10 mouse cellular contexts compared by ENCODE assay signal in the genomic region with DNA sequence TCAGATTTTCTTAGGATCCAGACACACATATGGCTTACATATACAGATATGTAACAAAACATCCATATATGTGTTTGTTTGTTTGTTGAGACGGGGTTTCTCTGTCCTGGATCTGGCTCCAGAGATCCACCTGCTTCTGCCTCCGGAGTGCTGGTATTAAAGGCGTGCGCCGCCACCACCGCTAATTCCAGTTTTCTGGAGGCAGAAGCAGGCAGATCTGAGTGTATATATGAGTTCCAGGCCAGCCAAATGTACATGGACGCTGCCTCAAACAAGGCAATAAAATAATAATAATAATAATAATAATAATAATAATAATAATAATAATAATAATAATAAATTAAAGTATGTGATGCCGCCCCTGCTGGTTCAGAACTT. TPM values are rescaled to one million over a fixed set of nuclear protein-coding genes. Genes with fewer than 3 reads are reported as not detected.
DNase-seq lines count a peak whose midpoint lies in the region; ATAC-seq and TF ChIP-seq lines count a peak whose summit lies in the region.
"Had no signal": no experiment of that assay in that cellular context is flagged by ENCODE, and none has a peak within 500 bp of the region (broad histone marks: within the 10 kb centered on the region; RNA-seq: fewer than 3 reads in every experiment).

No protein-coding gene starts in this region.

- ATAC-seq in hindbrain, embryonic 11.5 days (ENCODE audit: low FRiP score) = peak; percentile 43; the same call in 1 of the 2 replicates
- ATAC-seq in G1E (ENCODE audit: extremely low read depth, insufficient number of reproducible peaks, low FRiP score, poor library complexity, severe bottlenecking) = no peak
- peak; percentile 62; the same call in 1 of the 2 replicates for ATAC-seq in forebrain, embryonic 13.5 days
- no peak for ATAC-seq in liver, embryonic 15.5 days (ENCODE audit: insufficient read depth)

- H3K4me1 ChIP-seq in hindbrain, embryonic 11.5 days (replicated peaks; ENCODE audit: control insufficient read depth, insufficient read depth, low read length) = peaks cover 3% of the 10 kb centered on the region; the same call in 1 of the 2 replicates
- peaks cover 11% of the 10 kb centered on the region for H3K4me1 ChIP-seq in hindbrain, embryonic 10.5 days (replicated peaks)
- peaks cover 16% of the 10 kb centered on the region for H3K4me1 ChIP-seq in G1E (ENCODE audit: insufficient read depth, low read depth, low read length)
- H3K4me1 ChIP-seq in forebrain, embryonic 13.5 days = peaks cover 22% of the 10 kb centered on the region
- peaks cover 9% of the 10 kb centered on the region for H3K4me1 ChIP-seq in liver, embryonic 15.5 days (replicated peaks)

- no peak for DNase-seq in hindbrain, embryonic 11.5 days (ENCODE audit: low spot score)
- no peak for DNase-seq in hindbrain, embryonic 10.5 days (ENCODE audit: low spot score)
- DNase-seq in G1E (ENCODE audit: low spot score) = no peak
- DNase-seq in layer of hippocampus, adult 9-11 months = no peak
- no peak for DNase-seq in right cerebral cortex, postnatal 14 days
- DNase-seq in left cerebral cortex, postnatal 10 days (ENCODE audit: extremely low spot score in 1 of 2, low spot score in 2 of 2) = no peak

- H3K36me3 ChIP-seq in hindbrain, embryonic 11.5 days (ENCODE audit: control insufficient read depth, insufficient read depth, low read length) = 0 out of 2 replicates have a peak, but pooled peaks cover 2% of the 10 kb centered on the region
- peaks cover 17% of the 10 kb centered on the region for H3K36me3 ChIP-seq in hindbrain, embryonic 10.5 days
- H3K36me3 ChIP-seq in G1E (replicated peaks) = peaks cover 22% of the 10 kb centered on the region
- peaks cover 29% of the 10 kb centered on the region for H3K36me3 ChIP-seq in forebrain, embryonic 13.5 days (ENCODE audit: poor library complexity, severe bottlenecking)
- H3K36me3 ChIP-seq in liver, embryonic 15.5 days (replicated peaks) = no peaks in the 10 kb centered on the region

- no peak overlapping the region for H3K4me3 ChIP-seq in hindbrain, embryonic 11.5 days (ENCODE audit: low read depth, low read length)
- no peak overlapping the region for H3K4me3 ChIP-seq in hindbrain, embryonic 10.5 days
- H3K4me3 ChIP-seq in G1E (ENCODE audit: low read depth, low read length) = peak overlapping the region; percentile 81; the same call in 1 of the 2 replicates
- no peak overlapping the region for H3K4me3 ChIP-seq in forebrain, embryonic 13.5 days
- no peak overlapping the region for H3K4me3 ChIP-seq in liver, embryonic 15.5 days (replicated peaks)

- WGBS in hindbrain, embryonic 11.5 days = 63% methylated on average over 8 of the region's 8 CpGs
- WGBS in hindbrain, embryonic 10.5 days = 61% methylated on average over 8 of the region's 8 CpGs
- WGBS in forebrain, embryonic 13.5 days = 70% methylated on average over 8 of the region's 8 CpGs
- 59% methylated on average over 8 of the region's 8 CpGs for WGBS in liver, embryonic 15.5 days (ENCODE audit: insufficient replicate concordance)

- H3K9me3 ChIP-seq in hindbrain, embryonic 11.5 days (ENCODE audit: control insufficient read depth, low read length) = no peaks in the 10 kb centered on the region
- H3K9me3 ChIP-seq in hindbrain, embryonic 10.5 days = no peaks in the 10 kb centered on the region
- H3K9me3 ChIP-seq in G1E (replicated peaks) = no peaks in the 10 kb centered on the region
- H3K9me3 ChIP-seq in forebrain, embryonic 13.5 days (replicated peaks) = no peaks in the 10 kb centered on the region
- H3K9me3 ChIP-seq in liver, embryonic 15.5 days (replicated peaks) = no peaks in the 10 kb centered on the region
- H3K9me3 ChIP-seq: heart, embryonic 13.5 days; kidney, embryonic 15.5 days had no signal

- no peaks in the 10 kb centered on the region for H3K27me3 ChIP-seq in hindbrain, embryonic 11.5 days (ENCODE audit: control insufficient read depth, insufficient read depth, low read length)
- H3K27me3 ChIP-seq in hindbrain, embryonic 10.5 days (ENCODE audit: insufficient read depth, poor library complexity, severe bottlenecking) = no peaks in the 10 kb centered on the region
- H3K27me3 ChIP-seq in G1E (ENCODE audit: insufficient read depth, low read length) = peaks cover 5% of the 10 kb centered on the region
- H3K27me3 ChIP-seq in forebrain, embryonic 13.5 days = no peaks in the 10 kb centered on the region
- H3K27me3 ChIP-seq in liver, embryonic 15.5 days = 0 out of 2 replicates have a peak, but pooled peaks cover 5% of the 10 kb centered on the region
- H3K27me3 ChIP-seq: heart, embryonic 13.5 days; kidney, embryonic 15.5 days had no signal

- no peak overlapping the region for H3K9ac ChIP-seq in hindbrain, embryonic 11.5 days (ENCODE audit: low read depth, low read length)
- H3K9ac ChIP-seq in forebrain, embryonic 13.5 days = no peak overlapping the region
- no peak overlapping the region for H3K9ac ChIP-seq in liver, embryonic 15.5 days

- no peak overlapping the region for H3K27ac ChIP-seq in hindbrain, embryonic 11.5 days (ENCODE audit: low read depth, low read length)
- H3K27ac ChIP-seq in hindbrain, embryonic 10.5 days = no peak overlapping the region
- no peak overlapping the region for H3K27ac ChIP-seq in forebrain, embryonic 13.5 days
- H3K27ac ChIP-seq in liver, embryonic 15.5 days (replicated peaks) = no peak overlapping the region

- TF ChIP-seq CTCF in G1E (IDR thresholded peaks at IDR 0.05; ENCODE audit: low read depth, low read length) = no peak

- H3K4me2 ChIP-seq in hindbrain, embryonic 11.5 days (replicated peaks; ENCODE audit: low read depth, low read length) = no peak overlapping the region
- H3K4me2 ChIP-seq in forebrain, embryonic 13.5 days = no peak overlapping the region
- 0 out of 2 replicates have a peak overlapping the region, but pooled peaks have one; percentile 96 for H3K4me2 ChIP-seq in liver, embryonic 15.5 days

- intact Hi-C loops in left cerebral cortex, postnatal 10 days (cut with DNase I) = no loop called here

RNA-seq across cellular contexts. Expression of a gene that starts 0.3 kb away (rescaled TPM):
- polyA plus RNA-seq in hindbrain, embryonic 11.5 days (2014; fragmentation: Nextera tagmentation; extraction: Ambion mirVana) = 17.4 and 19.0 TPM in 2 replicates
- 11.8 and 14.3 TPM in 2 replicates for polyA plus RNA-seq in hindbrain, embryonic 10.5 days (2016; fragmentation: Nextera tagmentation; extraction: Ambion mirVana)
- 7.3 and 8.9 TPM in 2 replicates for total RNA-seq in G1E (2014; fragmentation: Nextera tagmentation)
- total RNA-seq in G1E (2017) = 5.4 and 6.3 TPM in 2 replicates
- 17.6 and 20.9 TPM in 2 replicates for polyA plus RNA-seq in G1E (2012)
- polyA plus RNA-seq in forebrain, embryonic 13.5 days (2015; fragmentation: Nextera tagmentation; extraction: Ambion mirVana) = 30.3 and 31.4 TPM in 2 replicates
- 1.7 and 1.8 TPM in 2 replicates for polyA plus RNA-seq in liver, embryonic 15.5 days (2015; fragmentation: Nextera tagmentation; extraction: Ambion mirVana)
- total RNA-seq in left cerebral cortex, postnatal 10 days (2021) = 10 to 100 TPM; 41.8 to 44.2 TPM

RNA-seq across cellular contexts. Expression of a gene that starts 9.5 kb away (rescaled TPM):
- 7.2 and 12.7 TPM in 2 replicates for polyA plus RNA-seq in hindbrain, embryonic 11.5 days (2014; fragmentation: Nextera tagmentation; extraction: Ambion mirVana)
- polyA plus RNA-seq in hindbrain, embryonic 10.5 days (2016; fragmentation: Nextera tagmentation; extraction: Ambion mirVana) = 2.1 TPM in 2 replicates
- total RNA-seq in G1E (2014; fragmentation: Nextera tagmentation) (18.0 and 23.5 TPM in 2 replicates), G1E (2017) (23.5 and 25.1 TPM in 2 replicates)
- polyA plus RNA-seq in G1E (2012) = 51.7 and 73.7 TPM in 2 replicates
- polyA plus RNA-seq in forebrain, embryonic 13.5 days (2015; fragmentation: Nextera tagmentation; extraction: Ambion mirVana) = 3.3 TPM in 2 replicates
- polyA plus RNA-seq in liver, embryonic 15.5 days (2015; fragmentation: Nextera tagmentation; extraction: Ambion mirVana) = 0.52 and 0.75 TPM in 2 replicates
- 10 to 100 TPM; 73.5 to 79.5 TPM for total RNA-seq in left cerebral cortex, postnatal 10 days (2021)

RNA-seq across cellular contexts. Expression of a gene that starts 13.8 kb away (rescaled TPM):
- 0.46 and 0.52 TPM in 2 replicates for polyA plus RNA-seq in hindbrain, embryonic 11.5 days (2014; fragmentation: Nextera tagmentation; extraction: Ambion mirVana)
- 0.58 and 0.80 TPM in 2 replicates for polyA plus RNA-seq in hindbrain, embryonic 10.5 days (2016; fragmentation: Nextera tagmentation; extraction: Ambion mirVana)
- total RNA-seq in G1E (2014; fragmentation: Nextera tagmentation) (not detected in 2 replicates), G1E (2017) (0.12 TPM in 1 of 2 replicates, not detected in the other)
- not detected in 2 replicates for polyA plus RNA-seq in G1E (2012)
- 0.33 and 0.39 TPM in 2 replicates for polyA plus RNA-seq in forebrain, embryonic 13.5 days (2015; fragmentation: Nextera tagmentation; extraction: Ambion mirVana)
- 0.07 TPM in 1 of 2 replicates, not detected in the other for polyA plus RNA-seq in liver, embryonic 15.5 days (2015; fragmentation: Nextera tagmentation; extraction: Ambion mirVana)
- total RNA-seq in left cerebral cortex, postnatal 10 days (2021) = 1 to 10 TPM; 2.9 to 4.5 TPM
- polyA plus RNA-seq: heart, embryonic 13.5 days had no signal

RNA-seq across cellular contexts. Expression of a gene that starts 24.8 kb away (rescaled TPM):
- polyA plus RNA-seq in hindbrain, embryonic 11.5 days (2014; fragmentation: Nextera tagmentation; extraction: Ambion mirVana) = 77.4 and 86.1 TPM in 2 replicates
- polyA plus RNA-seq in hindbrain, embryonic 10.5 days (2016; fragmentation: Nextera tagmentation; extraction: Ambion mirVana) = 50.2 and 88.5 TPM in 2 replicates
- 1.2 TPM in 1 of 2 replicates, not detected in the other for total RNA-seq in G1E (2014; fragmentation: Nextera tagmentation)
- total RNA-seq in G1E (2017) = 0.49 TPM in 1 of 2 replicates, not detected in the other
- polyA plus RNA-seq in G1E (2012) = 0.23 and 0.25 TPM in 2 replicates
- polyA plus RNA-seq in forebrain, embryonic 13.5 days (2015; fragmentation: Nextera tagmentation; extraction: Ambion mirVana) = 20.3 and 22.2 TPM in 2 replicates
- polyA plus RNA-seq in liver, embryonic 15.5 days (2015; fragmentation: Nextera tagmentation; extraction: Ambion mirVana) = not detected in 2 replicates
- total RNA-seq in left cerebral cortex, postnatal 10 days (2021) = 1 to 10 TPM; 1.8 to 3.1 TPM

RNA-seq across cellular contexts. Expression of a gene that starts 34.6 kb away (rescaled TPM):
- polyA plus RNA-seq in hindbrain, embryonic 11.5 days (2014; fragmentation: Nextera tagmentation; extraction: Ambion mirVana) = 189 and 201 TPM in 2 replicates
- polyA plus RNA-seq in hindbrain, embryonic 10.5 days (2016; fragmentation: Nextera tagmentation; extraction: Ambion mirVana) = 252 and 255 TPM in 2 replicates
- total RNA-seq in G1E (2014; fragmentation: Nextera tagmentation) (107 and 113 TPM in 2 replicates), G1E (2017) (58.3 and 73.9 TPM in 2 replicates)
- 184 and 298 TPM in 2 replicates for polyA plus RNA-seq in G1E (2012)
- polyA plus RNA-seq in forebrain, embryonic 13.5 days (2015; fragmentation: Nextera tagmentation; extraction: Ambion mirVana) = 168 and 179 TPM in 2 replicates
- polyA plus RNA-seq in liver, embryonic 15.5 days (2015; fragmentation: Nextera tagmentation; extraction: Ambion mirVana) = 78.3 and 85.2 TPM in 2 replicates
- 10 to 100 TPM; 44.7 to 49.0 TPM for total RNA-seq in left cerebral cortex, postnatal 10 days (2021)

Comparison
In these comparisons a context has a peak if more than half of its experiments do, and no peak if none do; other contexts are left out.
1. ATAC-seq: peak in hindbrain, embryonic 11.5 days (single experiment) and forebrain, embryonic 13.5 days (single experiment); none in G1E (single experiment) and liver, embryonic 15.5 days (single experiment).